21 mouse cellular contexts compared by ENCODE assay signal in genomic region chr6:84798736-84799135, GRCm38 (mm10).
"Had no signal": no experiment of that assay in that cellular context is flagged by ENCODE, and none has a peak within 500 bp of the region (broad histone marks: within the 10 kb centered on the region; RNA-seq: fewer than 3 reads in every experiment).

No protein-coding gene starts in this region.

- H3K36me3 ChIP-seq: kidney, embryonic 15.5 days; limb, embryonic 10.5 days; limb, embryonic 13.5 days; liver, embryonic 12.5 days; liver, embryonic 15.5 days; lung, embryonic 15.5 days; midbrain, embryonic 10.5 days; midbrain, embryonic 13.5 days had no signal

- ATAC-seq: liver, embryonic 12.5 days; midbrain, embryonic 13.5 days; midbrain, embryonic 16.5 days had no signal

- H3K9ac ChIP-seq: kidney, embryonic 15.5 days; limb, embryonic 13.5 days; liver, embryonic 12.5 days; liver, embryonic 15.5 days; lung, embryonic 15.5 days; midbrain, embryonic 13.5 days had no signal

- H3K4me3 ChIP-seq: kidney, embryonic 15.5 days; limb, embryonic 10.5 days; limb, embryonic 13.5 days; liver, embryonic 12.5 days; liver, embryonic 15.5 days; lung, embryonic 15.5 days; megakaryocyte, embryonic 14.5 days; midbrain, embryonic 10.5 days; midbrain, embryonic 13.5 days; myocyte had no signal

- H3K4me2 ChIP-seq: kidney, embryonic 15.5 days; limb, embryonic 13.5 days; liver, embryonic 12.5 days; liver, embryonic 15.5 days; lung, embryonic 15.5 days; midbrain, embryonic 13.5 days had no signal

- H3K27me3 ChIP-seq: kidney, embryonic 15.5 days; limb, embryonic 13.5 days; liver, embryonic 12.5 days; liver, embryonic 15.5 days; lung, embryonic 15.5 days; megakaryocyte, embryonic 14.5 days; midbrain, embryonic 13.5 days had no signal

- H3K27ac ChIP-seq: kidney, embryonic 15.5 days; limb, embryonic 10.5 days; limb, embryonic 13.5 days; liver, embryonic 12.5 days; liver, embryonic 15.5 days; lung, embryonic 15.5 days; midbrain, embryonic 10.5 days; midbrain, embryonic 13.5 days; stomach, postnatal 0 days had no signal

- H3K4me1 ChIP-seq: liver, embryonic 12.5 days; liver, embryonic 15.5 days; lung, embryonic 15.5 days; midbrain, embryonic 10.5 days; midbrain, embryonic 13.5 days had no signal

- H3K9me3 ChIP-seq: kidney, embryonic 15.5 days; limb, embryonic 10.5 days; limb, embryonic 13.5 days; liver, embryonic 12.5 days; liver, embryonic 15.5 days; lung, embryonic 15.5 days; megakaryocyte, embryonic 14.5 days; midbrain, embryonic 10.5 days; midbrain, embryonic 13.5 days had no signal

- DNase-seq: kidney, adult 11 months; kidney, adult 8-10 months; kidney, postnatal 10 days; kidney, postnatal 36 days; liver; lung, adult 18-20 months; lung, postnatal 10 days; lung, postnatal 36 days; thymus, postnatal 36 days had no signal
